Mouse (Mus musculus): ENCODE data around the gene Tex48. TPM values are rescaled to one million over a fixed set of nuclear protein-coding genes. Genes with fewer than 3 reads are reported as not detected.

Tex48 gene
- polyA plus RNA-seq, 1 experiment from 2014 or later, result not detected

DNA sequence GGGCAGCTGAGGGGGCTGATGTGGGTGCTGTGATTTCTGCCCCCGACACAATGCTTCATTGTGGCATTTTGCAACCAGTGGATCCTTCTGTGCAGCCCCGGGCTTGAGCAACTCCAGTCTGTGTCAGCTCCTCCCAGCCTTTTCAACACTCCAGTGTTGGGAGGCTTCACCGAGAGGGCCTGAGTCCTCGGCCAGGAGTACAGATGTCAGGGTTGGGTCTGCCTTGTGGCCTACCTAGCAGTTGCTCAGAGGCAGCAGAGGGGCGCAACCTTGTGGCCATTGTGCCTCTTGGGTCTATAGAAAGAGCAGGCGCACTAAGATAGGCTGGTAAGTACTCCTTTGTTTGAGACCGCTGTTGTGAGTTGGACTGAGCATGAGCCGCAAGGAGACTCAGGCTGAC, 62.1 kb downstream of the Tex48 start:
- H3K27me3 ChIP-seq, result no peaks in the 10 kb centered on the region
- H3K27ac ChIP-seq, result no peak overlapping the region
- WGBS, result 73% methylated on average over 8 of the region's 8 CpGs
- H3K9me3 ChIP-seq, result no peaks in the 10 kb centered on the region
- H3K4me3 ChIP-seq, result no peak overlapping the region
- peak overlapping the region; percentile 74; the same call in 1 of the 2 replicates for H3K4me2 ChIP-seq (replicated peaks)
- ATAC-seq (ENCODE audit: low FRiP score, low read depth), result no peak
- no peak overlapping the region for H3K9ac ChIP-seq
- H3K36me3 ChIP-seq, result peaks cover 11% of the 10 kb centered on the region; the same call in 1 of the 2 replicates
- H3K4me1 ChIP-seq, result peaks cover 45% of the 10 kb centered on the region

DNA sequence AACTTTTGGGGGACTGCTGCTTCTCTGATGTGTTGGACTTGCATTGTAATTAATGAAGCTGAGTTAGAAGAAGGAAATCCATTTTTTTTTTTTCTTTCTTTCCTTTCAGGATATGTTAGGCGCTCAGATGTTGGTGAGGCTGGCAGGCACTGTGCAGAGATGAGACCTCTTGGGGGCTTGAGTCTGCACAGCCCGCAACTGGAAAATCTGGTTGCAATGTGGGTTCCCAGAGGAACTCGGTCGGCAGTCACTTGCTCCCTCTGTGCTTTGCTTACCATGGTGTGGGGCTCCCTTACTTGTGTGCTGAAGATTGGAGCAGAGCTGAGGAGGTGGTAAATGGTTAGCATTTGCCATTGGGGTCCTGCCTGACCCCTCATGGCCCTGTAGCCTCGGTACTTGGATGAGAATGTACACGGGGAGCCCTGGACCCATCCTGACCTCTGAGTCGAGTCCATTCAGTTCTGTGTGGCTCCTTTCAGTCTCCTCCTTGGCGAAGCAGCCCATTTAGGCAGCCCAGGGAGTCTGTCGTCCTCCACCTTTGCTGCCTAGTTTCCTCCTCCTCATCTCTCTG, 63.0 kb downstream of the Tex48 start:
- peak overlapping the region; percentile 74 for H3K4me2 ChIP-seq (replicated peaks)
- peak overlapping the region; percentile 88 for H3K9ac ChIP-seq
- H3K4me3 ChIP-seq, result peak overlapping the region; percentile 64
- 33% methylated on average over 9 of the region's 9 CpGs for WGBS
- no peaks in the 10 kb centered on the region for H3K9me3 ChIP-seq
- peak overlapping the region; percentile 48; the same call in 1 of the 2 replicates for H3K27ac ChIP-seq
- H3K4me1 ChIP-seq, result peaks cover 45% of the 10 kb centered on the region
- ATAC-seq (ENCODE audit: low FRiP score, low read depth), result 0 out of 2 replicates have a peak, but pooled peaks have one; percentile 17
- H3K36me3 ChIP-seq, result 0 out of 2 replicates have a peak, but pooled peaks cover 12% of the 10 kb centered on the region
- H3K27me3 ChIP-seq, result no peaks in the 10 kb centered on the region

DNA sequence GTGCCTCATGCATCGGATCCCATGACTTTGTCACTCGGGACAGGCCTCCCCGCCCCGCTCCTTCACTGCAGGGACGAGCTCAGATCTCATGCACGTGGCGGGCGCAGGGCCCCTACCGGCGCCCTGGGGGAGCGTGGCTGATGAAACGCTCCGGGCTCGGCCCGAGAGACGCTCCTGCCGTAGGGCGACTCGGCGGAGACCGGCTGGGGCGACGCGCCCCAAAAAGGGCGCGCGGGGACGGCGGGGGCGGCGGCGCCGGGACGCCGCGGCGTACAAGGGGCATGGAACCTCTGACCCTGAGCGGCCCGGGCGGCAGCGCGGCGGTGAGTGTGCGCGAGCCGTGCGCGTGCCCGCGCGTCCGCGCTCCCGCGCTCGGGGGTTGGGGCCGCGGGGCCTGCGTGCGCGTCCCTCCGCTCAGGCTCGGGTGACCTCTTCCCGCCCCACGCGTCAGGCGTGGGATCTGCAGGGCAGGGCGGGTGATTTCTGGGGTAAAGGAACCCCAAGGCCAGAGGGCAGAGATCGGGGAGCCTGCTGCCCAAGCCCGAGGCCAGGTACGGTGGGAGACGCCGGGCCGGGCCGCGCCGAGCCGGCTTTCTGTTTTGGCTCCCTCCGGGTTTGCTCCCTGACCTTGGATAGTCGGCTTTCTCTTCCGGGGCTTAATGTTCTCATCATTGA, 63.7 kb downstream of the Tex48 start, which contains the start of gene Tmem268:
TSS of gene Tmem268 (plus strand) at position 375 of the 675 bp plus-strand sequence.
- peak; percentile 82 for ATAC-seq (ENCODE audit: low FRiP score, low read depth)
- H3K4me3 ChIP-seq, result peak within 1 kb of the TSS; percentile 64
- H3K27ac ChIP-seq, result peak within 1 kb of the TSS; percentile 48; the same call in 1 of the 2 replicates
- peaks cover 16% of the 10 kb centered on the region for H3K36me3 ChIP-seq
- whole genome bisulfite sequencing, result under 1% methylated on average over 60 of the region's 81 CpGs
- H3K27me3 ChIP-seq, result no peaks in the 10 kb centered on the region
- peak within 1 kb of the TSS; percentile 88 for H3K9ac ChIP-seq
- H3K9me3 ChIP-seq, result no peaks in the 10 kb centered on the region
- H3K4me2 ChIP-seq (replicated peaks), result peak within 1 kb of the TSS; percentile 74
- peaks cover 45% of the 10 kb centered on the region for H3K4me1 ChIP-seq

DNA sequence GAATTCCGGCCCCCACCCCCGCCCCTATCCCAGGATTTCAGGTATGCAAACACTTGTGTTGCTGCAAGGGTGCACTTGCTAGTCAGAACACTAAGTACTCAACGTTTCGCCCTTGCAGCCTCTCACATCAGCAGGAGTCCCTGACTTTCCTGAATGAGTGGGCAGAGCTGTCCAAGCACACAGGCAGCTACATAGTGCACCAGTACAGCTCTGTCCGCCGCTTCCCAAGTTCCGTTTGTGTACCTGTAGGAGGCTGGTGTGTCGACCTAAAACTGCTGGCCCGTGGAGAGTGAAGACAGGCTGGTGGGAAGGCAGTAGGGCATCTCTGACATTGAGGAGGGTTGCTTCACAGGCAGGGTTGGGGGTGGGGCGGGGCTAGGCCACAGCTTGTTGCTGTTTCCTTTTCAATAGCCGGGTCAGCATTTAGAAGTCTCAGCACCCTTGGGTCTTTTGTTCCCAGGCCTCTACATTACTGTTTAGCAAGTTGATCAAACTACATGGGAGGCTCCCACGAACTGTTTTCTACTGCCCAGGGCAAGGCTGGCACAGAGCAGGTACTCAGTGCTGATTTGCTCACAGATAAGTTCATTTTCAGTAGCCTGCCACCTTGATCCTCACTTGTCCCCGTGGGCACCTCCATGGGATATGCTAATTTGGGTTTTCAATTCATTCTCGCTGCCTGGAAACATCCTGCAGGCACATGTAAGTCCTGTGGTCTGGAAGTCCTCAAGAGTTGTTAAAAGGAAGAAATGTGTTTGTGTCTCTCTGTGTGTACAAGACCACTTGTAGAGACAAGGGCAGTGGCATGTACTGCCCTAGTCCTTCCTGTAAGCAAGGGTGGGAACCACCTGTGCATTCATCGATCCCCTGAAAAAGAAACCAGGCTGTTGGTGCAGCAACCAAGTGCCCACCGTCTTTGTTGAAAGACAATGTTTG, 64.8 kb downstream of the Tex48 start:
- Histone ChIP-seq H3K27me3 (no peaks in the 10 kb centered on the region), H3K4me1 (peaks cover 44% of the 10 kb centered on the region), H3K9me3 (no peaks in the 10 kb centered on the region), H3K36me3 (peaks cover 26% of the 10 kb centered on the region), H3K4me3 (0 out of 2 replicates have a peak overlapping the region, but pooled peaks have one; percentile 64), H3K27ac (no peak overlapping the region), H3K4me2 (replicated peaks) (peak overlapping the region; percentile 74), H3K9ac (peak overlapping the region; percentile 88)
- WGBS, result 37% methylated on average over 16 of the region's 16 CpGs
- ATAC-seq (ENCODE audit: low FRiP score, low read depth), result no peak

Other genes with a start within 250 kb of the Tex48 start
- 8.5 and 8.6 TPM in 2 replicates for gene Akna, start 219.1 kb downstream of the Tex48 start, polyA plus RNA-seq (2015; fragmentation: Nextera tagmentation; extraction: Ambion mirVana)
- gene Whrn, start 126.4 kb downstream of the Tex48 start, polyA plus RNA-seq (2015; fragmentation: Nextera tagmentation; extraction: Ambion mirVana), result 8.1 and 10.4 TPM in 2 replicates
- gene Atp6v1g1, start 77.7 kb downstream of the Tex48 start, polyA plus RNA-seq (2015; fragmentation: Nextera tagmentation; extraction: Ambion mirVana), result 317 and 318 TPM in 2 replicates
- gene Tmem268, start 63.6 kb downstream of the Tex48 start, polyA plus RNA-seq (2015; fragmentation: Nextera tagmentation; extraction: Ambion mirVana), result 8.2 and 8.3 TPM in 2 replicates
- not detected in 2 replicates for gene Gm11213, start 17.2 kb downstream of the Tex48 start, polyA plus RNA-seq (2015; fragmentation: Nextera tagmentation; extraction: Ambion mirVana)
- not detected in 2 replicates for gene Gm11214, start 41.0 kb upstream of the Tex48 start, polyA plus RNA-seq (2015; fragmentation: Nextera tagmentation; extraction: Ambion mirVana)
- 0.08 and 0.15 TPM in 2 replicates for gene Tnfsf15, start 122.7 kb upstream of the Tex48 start, polyA plus RNA-seq (2015; fragmentation: Nextera tagmentation; extraction: Ambion mirVana)
- gene Tnfsf8, start 238.9 kb upstream of the Tex48 start, polyA plus RNA-seq (2015; fragmentation: Nextera tagmentation; extraction: Ambion mirVana), result 0.06 TPM in 1 of 2 replicates, not detected in the other

Measured in limb, embryonic 13.5 days (tissue).